Mouse (Mus musculus) megakaryocyte-erythroid progenitor cell, adult 5-6 weeks (primary cell): ENCODE measurements around the gene Xrcc6. TPM values are rescaled to one million over a fixed set of nuclear protein-coding genes. Genes with fewer than 3 reads are reported as not detected.
A peak's percentile ranks its signal among the peaks of the same experiment; 100 is the strongest.

ENCODE experiments used
- ATAC-seq: replicated peaks from 2 replicates; pipeline ENCODE4 v1.8.0; 2016; ENCODE audit warnings: mild to moderate bottlenecking, inconsistent platforms; ENCODE audit not compliant: severe bottlenecking, poor library complexity, low FRiP score, low TSS enrichment
- total RNA-seq, 2 experiments: library from RNA; stranded (forward) in 1 of 2; stranded (reverse) in 1 of 2; fragments of 200-1000, 215-1000 nt in 1 of 2; fragments of >200 nt in 1 of 2; fragmentation: Nextera tagmentation in 1 of 2; gene quantifications; 2 replicates each; pipeline ENCODE4 v1.2.3; 2014 to 2017

Gene Xrcc6
- total RNA-seq, 2 experiments from 2014 or later = 143 to 379 TPM

GRCm38 (mm10) chr15:82058719-82059201, 71.1 kb downstream of the Xrcc6 start, which contains the start of gene 4930407I10Rik:
4930407I10Rik (plus strand) TSS chr15:82059151.
- ATAC-seq = no peak

GRCm38 (mm10) chr15:82063909-82064308, 76.3 kb downstream of the Xrcc6 start:
- ATAC-seq = no peak

GRCm38 (mm10) chr15:82065511-82065910, 77.9 kb downstream of the Xrcc6 start:
- ATAC-seq = 0 out of 2 replicates have a peak, but pooled peaks have one; percentile 60

GRCm38 (mm10) chr15:82069898-82070297, 82.3 kb downstream of the Xrcc6 start, which contains the start of gene Mei1:
Mei1 (plus strand) TSS chr15:82069996.
- no peak for ATAC-seq

DNA sequence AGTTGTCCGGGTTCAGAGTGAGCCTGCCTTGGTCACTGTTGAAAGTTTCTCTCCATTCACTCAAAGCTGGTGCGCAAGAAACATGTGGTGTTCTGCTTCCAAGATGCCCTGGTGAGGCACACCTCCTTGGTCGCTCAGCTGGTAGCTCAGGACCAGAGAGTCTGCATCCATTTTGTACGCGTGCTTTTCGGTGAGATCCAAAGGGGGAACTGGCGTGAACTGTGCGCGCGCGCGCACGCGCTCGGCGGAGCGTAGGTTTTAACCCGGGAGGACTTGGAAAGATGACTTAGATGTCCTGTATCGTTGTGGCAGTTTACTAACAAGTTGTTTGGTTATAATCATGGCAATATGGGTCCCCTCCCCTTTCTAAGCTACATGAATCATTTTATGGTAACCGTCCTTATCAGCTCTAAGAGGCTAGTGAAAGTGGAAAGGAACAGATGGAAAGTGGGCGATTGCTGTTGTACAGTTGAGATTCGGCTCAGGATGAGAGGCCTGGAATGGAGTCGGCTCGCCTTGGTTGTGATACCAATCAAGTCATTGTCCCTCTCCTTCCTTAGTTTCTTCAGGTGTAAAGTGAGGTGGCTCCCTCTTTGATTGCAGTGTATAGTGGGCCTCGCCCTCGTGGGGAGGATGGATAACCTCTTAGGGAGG, 84.3 kb downstream of the Xrcc6 start:
- no peak for ATAC-seq

DNA sequence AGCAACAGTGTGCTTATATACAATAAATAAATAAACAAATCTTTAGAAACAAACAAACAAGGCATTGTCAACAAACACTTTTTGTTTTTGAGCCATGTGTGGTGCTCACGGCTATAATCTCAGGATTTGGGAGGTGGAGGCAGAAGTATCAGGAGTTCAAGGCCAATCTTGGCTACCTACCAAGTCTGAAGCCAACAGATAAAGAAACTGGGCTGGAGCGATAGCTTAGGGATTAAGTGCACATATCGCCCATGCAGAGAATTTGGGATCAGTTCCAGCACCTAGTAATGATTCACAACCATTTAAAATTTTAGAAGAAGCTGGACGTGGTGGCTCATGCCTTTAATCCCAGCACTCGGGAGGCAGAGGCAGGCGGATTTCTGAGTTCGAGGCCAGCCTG, 85.9 kb downstream of the Xrcc6 start:
- 0 out of 2 replicates have a peak, but pooled peaks have one; percentile 37 for ATAC-seq

- ATAC-seq = no peak
Observed at GRCm38 (mm10) chr15:82079883-82080282, 92.2 kb downstream of the Xrcc6 start.

GRCm38 (mm10) chr15:82081161-82081560, 93.5 kb downstream of the Xrcc6 start:
- ATAC-seq = peak; percentile 88

GRCm38 (mm10) chr15:82085606-82086005, 98.0 kb downstream of the Xrcc6 start:
- no peak for ATAC-seq

- no peak for ATAC-seq
Observed at GRCm38 (mm10) chr15:82086131-82086530, 98.5 kb downstream of the Xrcc6 start.

DNA sequence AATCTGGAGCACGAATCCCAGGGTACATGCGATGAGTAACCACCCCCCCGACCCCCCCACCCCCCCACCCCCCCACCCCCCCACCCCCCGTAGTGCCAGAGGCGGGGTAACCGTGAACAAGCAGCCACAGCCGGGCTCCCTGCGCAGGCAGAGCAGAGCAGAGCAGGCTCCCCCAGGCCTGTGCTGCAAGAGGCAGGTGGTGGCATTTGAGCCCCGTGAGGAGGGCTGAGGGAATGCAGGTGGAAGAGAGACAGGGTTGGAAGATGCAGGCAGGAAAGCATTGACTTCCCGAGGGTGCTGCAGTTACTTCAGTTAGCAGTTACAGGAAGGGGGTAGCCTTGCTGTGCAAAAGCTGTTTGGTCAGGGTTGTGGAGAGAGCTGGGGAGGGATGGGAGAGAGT, 99.6 kb downstream of the Xrcc6 start:
- peak; percentile 30; the same call in 1 of the 2 replicates for ATAC-seq

Other genes with a start within 250 kb of the Xrcc6 start
- gene Zc3h7b, start 242.8 kb upstream of the Xrcc6 start, total RNA-seq (2014; fragmentation: Nextera tagmentation) = 34.9 and 35.7 TPM in 2 replicates
- 19.2 and 22.4 TPM in 2 replicates for gene Zc3h7b, start 242.8 kb upstream of the Xrcc6 start, total RNA-seq (2017)
- 84.8 and 93.4 TPM in 2 replicates for gene Rangap1, start 242.3 kb upstream of the Xrcc6 start, total RNA-seq (2014; fragmentation: Nextera tagmentation)
- 111 and 144 TPM in 2 replicates for gene Rangap1, start 242.3 kb upstream of the Xrcc6 start, total RNA-seq (2017)
- 10.9 and 13.2 TPM in 2 replicates for gene Tef, start 185.4 kb upstream of the Xrcc6 start, total RNA-seq (2014; fragmentation: Nextera tagmentation)
- gene Tef, start 185.4 kb upstream of the Xrcc6 start, total RNA-seq (2017) = 12.7 and 14.4 TPM in 2 replicates
- 22.4 and 32.1 TPM in 2 replicates for gene Tob2, start 129.0 kb upstream of the Xrcc6 start, total RNA-seq (2014; fragmentation: Nextera tagmentation)
- gene Tob2, start 129.0 kb upstream of the Xrcc6 start, total RNA-seq (2017) = 11.7 and 20.4 TPM in 2 replicates
- gene Phf5a, start 115.9 kb upstream of the Xrcc6 start, total RNA-seq (2014; fragmentation: Nextera tagmentation) = 203 and 208 TPM in 2 replicates
- gene Phf5a, start 115.9 kb upstream of the Xrcc6 start, total RNA-seq (2017) = 131 and 142 TPM in 2 replicates
- 162 and 178 TPM in 2 replicates for gene Aco2, start 115.5 kb upstream of the Xrcc6 start, total RNA-seq (2014; fragmentation: Nextera tagmentation)
- gene Aco2, start 115.5 kb upstream of the Xrcc6 start, total RNA-seq (2017) = 171 and 185 TPM in 2 replicates
- 46.2 and 57.3 TPM in 2 replicates for gene Polr3h, start 61.6 kb upstream of the Xrcc6 start, total RNA-seq (2014; fragmentation: Nextera tagmentation)
- 47.7 and 59.5 TPM in 2 replicates for gene Polr3h, start 61.6 kb upstream of the Xrcc6 start, total RNA-seq (2017)
- gene Csdc2, start 51.1 kb upstream of the Xrcc6 start, total RNA-seq (2014; fragmentation: Nextera tagmentation) = not detected in 2 replicates
- gene Csdc2, start 51.1 kb upstream of the Xrcc6 start, total RNA-seq (2017) = not detected in 2 replicates
- 62.0 and 90.7 TPM in 2 replicates for gene Pmm1, start 26.9 kb upstream of the Xrcc6 start, total RNA-seq (2014; fragmentation: Nextera tagmentation)
- 30.5 and 33.1 TPM in 2 replicates for gene Pmm1, start 26.9 kb upstream of the Xrcc6 start, total RNA-seq (2017)
- gene 1700029P11Rik, start 7.3 kb upstream of the Xrcc6 start, total RNA-seq (2014; fragmentation: Nextera tagmentation) = not detected in 2 replicates
- not detected in 2 replicates for gene 1700029P11Rik, start 7.3 kb upstream of the Xrcc6 start, total RNA-seq (2017)
- gene Desi1, start 46.0 kb downstream of the Xrcc6 start, total RNA-seq (2014; fragmentation: Nextera tagmentation) = 48.8 and 51.6 TPM in 2 replicates
- 8.0 and 22.3 TPM in 2 replicates for gene Desi1, start 46.0 kb downstream of the Xrcc6 start, total RNA-seq (2017)
- 295 and 336 TPM in 2 replicates for gene Snu13, start 59.8 kb downstream of the Xrcc6 start, total RNA-seq (2014; fragmentation: Nextera tagmentation)
- gene Snu13, start 59.8 kb downstream of the Xrcc6 start, total RNA-seq (2017) = 286 and 307 TPM in 2 replicates
- gene 4930407I10Rik, start 71.3 kb downstream of the Xrcc6 start, total RNA-seq (2014; fragmentation: Nextera tagmentation) = not detected in 2 replicates
- not detected in 2 replicates for gene 4930407I10Rik, start 71.3 kb downstream of the Xrcc6 start, total RNA-seq (2017)
- gene Mei1, start 82.2 kb downstream of the Xrcc6 start, total RNA-seq (2014; fragmentation: Nextera tagmentation) = not detected in 2 replicates
- gene Mei1, start 82.2 kb downstream of the Xrcc6 start, total RNA-seq (2017) = not detected in 2 replicates
- gene Ccdc134, start 140.1 kb downstream of the Xrcc6 start, total RNA-seq (2014; fragmentation: Nextera tagmentation) = 14.3 and 17.4 TPM in 2 replicates
- 11.8 and 17.4 TPM in 2 replicates for gene Ccdc134, start 140.1 kb downstream of the Xrcc6 start, total RNA-seq (2017)
- 41.0 and 43.3 TPM in 2 replicates for gene Srebf2, start 159.3 kb downstream of the Xrcc6 start, total RNA-seq (2014; fragmentation: Nextera tagmentation)
- gene Srebf2, start 159.3 kb downstream of the Xrcc6 start, total RNA-seq (2017) = 24.7 and 26.0 TPM in 2 replicates
- gene Shisa8, start 225.0 kb downstream of the Xrcc6 start, total RNA-seq (2014; fragmentation: Nextera tagmentation) = not detected in 2 replicates
- gene Shisa8, start 225.0 kb downstream of the Xrcc6 start, total RNA-seq (2017) = not detected in 2 replicates
- 0.49 and 1.2 TPM in 2 replicates for gene Tnfrsf13c, start 236.5 kb downstream of the Xrcc6 start, total RNA-seq (2014; fragmentation: Nextera tagmentation)
- 0.46 and 0.75 TPM in 2 replicates for gene Tnfrsf13c, start 236.5 kb downstream of the Xrcc6 start, total RNA-seq (2017)